Mouse (Mus musculus): Measurements from ENCODE around the gene Btn2a2. TPM values are rescaled to one million over a fixed set of nuclear protein-coding genes. Genes with fewer than 3 reads are reported as not detected.
A peak's percentile ranks its signal among the peaks of the same experiment; 100 is the strongest.

The Btn2a2 gene
- polyA plus RNA-seq, 1 experiment from 2014 or later = 0.10 TPM

DNA sequence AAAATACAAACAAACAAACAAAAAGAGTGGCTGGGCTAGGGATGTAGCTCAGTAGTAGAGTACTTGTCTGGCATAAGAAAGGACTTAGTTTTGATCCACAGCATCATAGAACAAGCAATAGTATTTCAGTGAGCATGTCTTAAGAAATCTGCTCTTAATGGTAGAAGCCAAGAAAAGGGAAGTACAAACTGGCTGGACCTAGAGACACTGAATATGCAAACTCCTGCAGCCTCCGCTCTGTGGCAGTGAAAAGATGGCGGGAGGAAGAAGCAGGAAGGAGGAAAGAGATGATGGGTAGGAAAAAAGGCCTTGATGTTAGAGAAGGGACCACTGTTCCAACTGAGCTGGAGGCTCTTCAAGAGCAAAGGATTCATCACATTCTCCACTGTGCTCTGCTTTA, 5.5 kb downstream of the Btn2a2 start:
- Histone ChIP-seq H3K9me3 (no peaks in the 10 kb centered on the region), H3K27ac (replicated peaks) (no peak overlapping the region), H3K27me3 (peaks cover 19% of the 10 kb centered on the region), H3K4me2 (replicated peaks) (no peak overlapping the region), H3K4me1 (peaks cover 4% of the 10 kb centered on the region), H3K4me3 (no peak overlapping the region), H3K9ac (replicated peaks) (no peak overlapping the region), H3K36me3 (no peaks in the 10 kb centered on the region)
- 88% methylated on average over 2 of the region's 2 CpGs for WGBS
- ATAC-seq (ENCODE audit: low FRiP score, low read depth) = no peak

DNA sequence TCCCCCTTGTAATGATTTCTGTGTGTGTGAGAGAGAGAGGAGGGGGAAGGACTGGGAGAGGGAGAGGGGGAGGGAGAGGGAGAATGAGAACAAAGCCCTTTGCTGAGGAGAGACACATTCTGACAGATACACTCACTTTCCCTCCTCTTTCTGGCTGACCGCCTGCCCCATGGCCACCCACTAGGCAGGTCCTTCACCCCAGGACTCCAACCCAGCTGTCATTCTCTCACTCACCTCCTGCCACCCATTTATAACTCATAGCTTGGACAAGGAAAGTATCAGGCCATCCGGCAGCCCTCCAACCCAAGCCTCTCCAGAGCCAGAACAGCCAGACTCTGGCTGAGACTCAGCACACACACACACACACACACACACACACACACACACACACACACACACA, 13.0 kb downstream of the Btn2a2 start:
- H3K9me3 ChIP-seq = no peaks in the 10 kb centered on the region
- no peaks in the 10 kb centered on the region for H3K4me1 ChIP-seq
- H3K27me3 ChIP-seq = no peaks in the 10 kb centered on the region
- 0 out of 2 replicates have a peak, but pooled peaks have one; percentile 62 for ATAC-seq (ENCODE audit: low FRiP score, low read depth)
- H3K4me3 ChIP-seq = no peak overlapping the region
- WGBS = 4% methylated on average over 2 of the region's 2 CpGs
- no peak overlapping the region for H3K4me2 ChIP-seq (replicated peaks)
- H3K9ac ChIP-seq (replicated peaks) = no peak overlapping the region
- H3K36me3 ChIP-seq = no peaks in the 10 kb centered on the region
- no peak overlapping the region for H3K27ac ChIP-seq (replicated peaks)

DNA sequence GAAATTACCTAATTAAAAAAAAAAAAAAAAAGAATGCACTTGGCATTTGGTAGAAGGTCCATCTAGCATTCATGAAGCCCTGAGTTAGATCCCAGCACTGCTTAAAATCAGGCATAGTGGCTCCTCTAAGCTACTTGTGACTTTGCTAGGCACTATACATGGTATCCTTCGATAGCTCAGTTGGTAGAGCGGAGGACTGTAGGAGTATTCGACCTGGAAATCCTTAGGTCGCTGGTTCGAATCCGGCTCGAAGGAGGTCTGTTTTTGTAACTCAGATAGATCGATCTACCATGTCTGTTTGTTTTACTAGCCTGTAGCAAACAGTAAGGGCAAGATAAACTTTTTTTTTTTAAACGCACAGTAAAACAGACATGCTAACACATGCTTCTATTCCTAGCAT, 21.7 kb downstream of the Btn2a2 start:
- Histone ChIP-seq H3K36me3 (no peaks in the 10 kb centered on the region), H3K9ac (replicated peaks) (no peak overlapping the region), H3K4me1 (peaks cover 23% of the 10 kb centered on the region), H3K27ac (replicated peaks) (no peak overlapping the region), H3K4me2 (replicated peaks) (no peak overlapping the region), H3K27me3 (peaks cover 19% of the 10 kb centered on the region), H3K4me3 (no peak overlapping the region), H3K9me3 (no peaks in the 10 kb centered on the region)
- under 1% methylated on average over 9 of the region's 9 CpGs for WGBS
- ATAC-seq (ENCODE audit: low FRiP score, low read depth) = peak; percentile 61; the same call in 1 of the 2 replicates

- 62% methylated on average over 1 of the region's 1 CpGs for WGBS
- Histone ChIP-seq H3K36me3 (no peaks in the 10 kb centered on the region), H3K27me3 (peaks cover 23% of the 10 kb centered on the region), H3K4me1 (peaks cover 23% of the 10 kb centered on the region), H3K9ac (replicated peaks) (no peak overlapping the region), H3K4me3 (no peak overlapping the region), H3K4me2 (replicated peaks) (0 out of 2 replicates have a peak overlapping the region, but pooled peaks have one; percentile 77), H3K27ac (replicated peaks) (no peak overlapping the region), H3K9me3 (no peaks in the 10 kb centered on the region)
- ATAC-seq (ENCODE audit: low FRiP score, low read depth) = no peak
Measured at GRCm38 (mm10) chr13:23466306-23466705, 22.4 kb downstream of the Btn2a2 start.

DNA sequence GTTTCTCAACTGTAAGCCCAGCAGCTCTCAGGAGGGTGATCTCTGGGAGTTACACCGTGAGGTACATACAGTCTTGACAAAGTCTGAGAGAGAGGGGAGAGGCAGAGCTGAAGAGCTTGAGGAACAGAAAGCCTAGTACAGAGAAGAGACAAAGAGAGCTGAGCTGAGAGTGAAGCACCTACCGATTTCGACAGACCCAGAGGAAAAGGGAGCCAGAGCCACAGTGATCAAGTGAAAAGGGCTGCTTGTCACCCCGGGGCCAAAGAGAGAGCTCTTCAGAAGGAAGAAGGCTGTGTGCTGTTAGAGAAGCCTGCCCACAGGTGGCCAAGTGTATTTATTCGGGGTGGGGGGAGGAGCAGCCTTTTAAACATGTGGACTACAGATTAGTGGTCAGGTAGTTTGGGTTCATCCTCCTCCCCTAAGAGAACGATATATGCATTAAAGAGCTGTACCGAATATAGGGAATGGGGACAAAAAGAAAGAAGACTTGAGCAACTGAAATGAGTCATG, 23.0 kb downstream of the Btn2a2 start, which contains the start of gene Btn1a1:
Btn1a1 (minus strand) TSS at position 302 of the 510 bp plus-strand sequence.
- no peaks in the 10 kb centered on the region for H3K9me3 ChIP-seq
- peak within 1 kb of the TSS; percentile 56 for H3K4me3 ChIP-seq
- WGBS = 3% methylated on average over 7 of the region's 7 CpGs
- peak within 1 kb of the TSS; percentile 58; the same call in 1 of the 2 replicates for H3K9ac ChIP-seq (replicated peaks)
- H3K27ac ChIP-seq (replicated peaks) = no peak within 1 kb of the TSS
- peaks cover 23% of the 10 kb centered on the region for H3K4me1 ChIP-seq
- no peak for ATAC-seq (ENCODE audit: low FRiP score, low read depth)
- peak within 1 kb of the TSS; percentile 77 for H3K4me2 ChIP-seq (replicated peaks)
- H3K36me3 ChIP-seq = no peaks in the 10 kb centered on the region
- peaks cover 26% of the 10 kb centered on the region for H3K27me3 ChIP-seq

DNA sequence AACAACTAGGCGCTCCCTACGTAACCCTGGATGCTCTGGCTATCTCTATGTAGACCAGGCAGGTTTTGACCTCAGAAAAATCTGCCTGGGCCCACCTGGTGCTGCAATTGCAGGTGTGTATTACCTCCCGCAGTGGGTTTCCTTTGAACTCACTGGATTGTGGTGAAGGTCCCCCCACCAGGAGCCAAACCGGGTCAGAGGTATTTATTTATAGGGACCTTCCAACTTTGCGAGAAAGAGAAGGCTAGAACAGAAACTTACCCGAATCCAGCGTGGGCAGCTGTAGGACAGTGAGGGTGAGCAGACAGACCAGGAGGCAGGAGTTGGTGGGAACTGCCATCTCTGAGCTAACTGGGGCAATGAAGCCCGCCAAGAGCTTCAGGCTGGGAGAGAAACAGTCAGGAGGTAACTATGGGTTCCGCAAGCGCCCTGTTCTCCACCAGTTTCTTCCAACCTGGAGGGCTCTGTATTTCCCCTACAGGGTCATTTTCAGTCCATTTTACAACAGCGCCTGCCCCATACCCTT, 23.8 kb downstream of the Btn2a2 start:
- no peak overlapping the region for H3K27ac ChIP-seq (replicated peaks)
- WGBS = under 1% methylated on average over 11 of the region's 11 CpGs
- no peak for ATAC-seq (ENCODE audit: low FRiP score, low read depth)

GRCm38 (mm10) chr13:23464224-23464637, 24.4 kb downstream of the Btn2a2 start:
- H3K9ac ChIP-seq (replicated peaks) = peak overlapping the region; percentile 58

More for the DNA sequence above, 23.8 kb downstream of the Btn2a2 start:
- H3K4me1 ChIP-seq = peaks cover 23% of the 10 kb centered on the region
- peak overlapping the region; percentile 77 for H3K4me2 ChIP-seq (replicated peaks)
- H3K36me3 ChIP-seq = no peaks in the 10 kb centered on the region
- peak overlapping the region; percentile 56 for H3K4me3 ChIP-seq
- peak overlapping the region; percentile 58; the same call in 1 of the 2 replicates for H3K9ac ChIP-seq (replicated peaks)
- H3K27me3 ChIP-seq = peaks cover 26% of the 10 kb centered on the region
- no peaks in the 10 kb centered on the region for H3K9me3 ChIP-seq

DNA sequence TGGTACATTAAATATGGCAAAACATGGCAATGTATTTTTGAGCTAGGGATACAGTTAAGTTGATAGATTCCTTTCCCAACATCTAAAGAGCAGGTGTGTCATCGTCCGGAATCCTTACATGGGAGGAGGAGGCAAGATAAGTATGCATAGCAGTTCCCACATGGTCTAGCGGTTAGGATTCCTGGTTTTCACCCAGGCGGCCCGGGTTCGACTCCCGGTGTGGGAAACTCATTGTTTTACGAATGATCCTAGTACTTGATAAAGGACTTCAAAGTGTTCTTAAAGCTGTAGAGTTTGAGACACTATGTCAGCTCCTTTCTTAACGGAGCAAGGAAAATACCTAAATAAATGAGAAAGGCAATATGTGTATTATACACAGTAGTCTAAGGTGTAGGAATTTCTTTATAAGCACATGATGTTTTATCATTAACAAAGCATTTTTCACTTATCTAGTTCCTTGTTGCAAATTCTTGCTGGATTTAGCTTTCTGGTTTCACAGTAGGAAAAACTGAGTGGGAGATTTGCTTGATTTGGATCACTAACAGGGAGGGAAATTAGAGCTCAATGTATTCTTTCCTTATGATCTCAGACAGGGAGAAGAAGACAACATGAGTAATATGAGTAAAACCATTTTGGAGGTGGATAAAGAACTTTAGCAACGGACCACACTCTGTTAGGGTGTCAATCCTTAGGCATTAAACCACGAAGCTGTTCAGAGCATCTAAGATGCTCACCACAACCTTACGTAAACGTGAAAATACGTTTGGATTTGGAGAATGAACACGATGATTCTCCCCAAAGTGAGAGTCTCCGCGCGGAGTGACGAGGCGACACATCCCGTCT, 25.1 kb downstream of the Btn2a2 start:
- peaks cover 33% of the 10 kb centered on the region for H3K27me3 ChIP-seq
- peak overlapping the region; percentile 58 for H3K9ac ChIP-seq (replicated peaks)
- H3K4me1 ChIP-seq = peaks cover 23% of the 10 kb centered on the region
- no peaks in the 10 kb centered on the region for H3K36me3 ChIP-seq
- H3K27ac ChIP-seq (replicated peaks) = no peak overlapping the region
- peak; percentile 47 for ATAC-seq (ENCODE audit: low FRiP score, low read depth)
- WGBS = under 1% methylated on average over 21 of the region's 21 CpGs
- H3K4me2 ChIP-seq (replicated peaks) = peak overlapping the region; percentile 77
- peak overlapping the region; percentile 56 for H3K4me3 ChIP-seq
- no peaks in the 10 kb centered on the region for H3K9me3 ChIP-seq

More at GRCm38 (mm10) chr13:23464224-23464637, 24.4 kb downstream of the Btn2a2 start:
- Histone ChIP-seq H3K4me2 (replicated peaks) (peak overlapping the region; percentile 77), H3K4me1 (peaks cover 23% of the 10 kb centered on the region), H3K27me3 (peaks cover 27% of the 10 kb centered on the region), H3K9me3 (no peaks in the 10 kb centered on the region), H3K36me3 (no peaks in the 10 kb centered on the region), H3K27ac (replicated peaks) (no peak overlapping the region), H3K4me3 (peak overlapping the region; percentile 56)
- peak; percentile 59 for ATAC-seq (ENCODE audit: low FRiP score, low read depth)
- WGBS = under 1% methylated on average over 29 of the region's 29 CpGs

DNA sequence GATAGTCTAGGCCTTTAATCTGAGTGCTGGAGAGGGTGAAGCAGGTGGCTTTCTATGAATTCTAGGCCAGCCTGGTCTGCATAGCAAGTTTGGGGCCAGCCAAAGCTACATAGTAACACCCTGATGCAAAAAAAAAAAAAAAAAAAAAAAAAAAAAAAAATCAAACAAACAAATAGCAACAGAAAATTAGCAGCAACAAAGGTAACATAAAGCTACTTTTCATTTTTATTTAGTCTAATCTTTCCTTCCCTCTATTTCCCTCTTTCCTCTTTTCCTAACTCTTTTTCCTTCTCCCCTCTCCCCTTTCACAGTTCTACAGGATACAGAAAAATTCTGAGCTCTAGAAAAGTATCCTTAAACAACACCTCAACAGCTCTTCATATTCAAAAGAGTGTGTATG, 26.0 kb downstream of the Btn2a2 start:
- H3K4me3 ChIP-seq = no peak overlapping the region
- H3K4me1 ChIP-seq = peaks cover 23% of the 10 kb centered on the region
- no peaks in the 10 kb centered on the region for H3K36me3 ChIP-seq
- H3K9ac ChIP-seq (replicated peaks) = no peak overlapping the region
- no peak for ATAC-seq (ENCODE audit: low FRiP score, low read depth)
- no peak overlapping the region for H3K27ac ChIP-seq (replicated peaks)
- H3K4me2 ChIP-seq (replicated peaks) = no peak overlapping the region
- no peaks in the 10 kb centered on the region for H3K9me3 ChIP-seq
- H3K27me3 ChIP-seq = peaks cover 38% of the 10 kb centered on the region

DNA sequence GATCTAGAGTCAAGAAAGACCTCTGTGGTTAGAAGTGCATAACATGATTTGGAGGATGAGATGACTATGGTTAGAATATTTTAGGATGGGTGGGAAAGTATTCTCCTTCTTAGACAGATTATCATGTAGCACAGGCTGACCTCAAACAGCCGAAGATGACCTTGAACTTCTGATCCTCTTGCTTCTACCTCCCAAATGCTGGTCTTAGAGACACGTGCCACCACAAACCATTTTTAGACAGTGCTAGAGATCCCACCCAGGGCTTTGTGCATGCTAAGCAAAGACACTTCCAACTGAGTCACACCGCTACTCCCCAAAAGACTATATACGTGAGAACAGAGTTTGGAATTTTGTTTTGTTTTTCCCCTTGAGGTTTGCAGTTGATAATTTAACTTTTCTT, 26.6 kb downstream of the Btn2a2 start:
- H3K4me1 ChIP-seq = peaks cover 23% of the 10 kb centered on the region
- no peak overlapping the region for H3K27ac ChIP-seq (replicated peaks)
- H3K9ac ChIP-seq (replicated peaks) = no peak overlapping the region
- peaks cover 42% of the 10 kb centered on the region for H3K27me3 ChIP-seq
- WGBS = 83% methylated on average over 4 of the region's 4 CpGs
- no peak overlapping the region for H3K4me2 ChIP-seq (replicated peaks)
- no peak overlapping the region for H3K4me3 ChIP-seq
- no peaks in the 10 kb centered on the region for H3K9me3 ChIP-seq
- no peaks in the 10 kb centered on the region for H3K36me3 ChIP-seq
- ATAC-seq (ENCODE audit: low FRiP score, low read depth) = no peak

DNA sequence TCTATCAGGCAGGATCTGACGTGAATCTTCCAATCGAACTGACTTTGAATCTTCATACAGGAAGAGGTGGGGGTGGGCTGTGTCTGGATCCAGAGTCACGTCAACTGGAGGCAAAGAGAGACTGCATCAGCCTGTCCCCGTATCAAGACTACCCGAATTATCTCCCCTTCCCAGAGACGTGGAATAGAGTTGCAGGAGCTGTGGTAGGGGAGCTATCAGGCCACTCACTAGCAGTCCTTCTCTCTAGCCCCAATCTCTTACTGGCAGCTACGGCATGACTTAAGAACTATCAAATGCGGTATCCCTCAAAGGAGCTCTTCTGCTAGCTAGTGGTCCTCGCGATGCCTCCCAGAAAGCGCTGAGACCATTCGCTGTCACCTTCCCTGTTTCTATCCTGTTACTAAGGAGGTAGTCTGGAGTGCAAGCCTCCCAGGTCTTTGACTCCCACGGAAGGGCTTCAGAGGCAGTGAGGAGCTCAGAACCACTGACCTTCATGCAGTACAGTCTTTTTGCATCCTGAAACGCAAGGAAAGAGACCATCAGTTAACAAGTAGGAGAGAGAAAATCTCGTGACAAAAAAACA, 29.3 kb downstream of the Btn2a2 start:
- WGBS = 17% methylated on average over 15 of the region's 15 CpGs
- Histone ChIP-seq H3K9ac (replicated peaks) (no peak overlapping the region), H3K4me3 (no peak overlapping the region), H3K27ac (replicated peaks) (no peak overlapping the region), H3K4me2 (replicated peaks) (0 out of 2 replicates have a peak overlapping the region, but pooled peaks have one; percentile 16), H3K4me1 (peaks cover 6% of the 10 kb centered on the region; the same call in 1 of the 2 replicates), H3K36me3 (no peaks in the 10 kb centered on the region), H3K9me3 (no peaks in the 10 kb centered on the region), H3K27me3 (peaks cover 28% of the 10 kb centered on the region)
- ATAC-seq (ENCODE audit: low FRiP score, low read depth) = no peak

DNA sequence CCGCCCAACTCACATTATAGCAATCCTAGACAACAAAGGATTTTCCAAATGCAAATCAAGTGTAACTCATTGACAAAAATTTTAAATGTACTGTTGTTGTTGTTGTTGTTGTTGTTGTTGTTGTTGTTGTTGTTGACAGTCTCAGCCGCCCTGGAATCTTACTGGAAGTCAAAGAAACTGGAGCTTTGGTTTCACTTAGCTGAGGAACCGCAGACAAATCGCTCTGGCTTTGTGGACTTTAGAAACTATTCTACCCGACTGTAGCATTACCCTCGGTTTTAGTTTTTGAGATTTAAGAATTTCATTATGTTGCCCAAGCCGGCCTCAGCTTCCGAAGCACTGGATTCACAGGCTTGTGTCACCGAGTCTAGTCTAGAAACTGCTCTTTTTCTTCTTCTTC, 34.7 kb downstream of the Btn2a2 start:
- peak overlapping the region; percentile 71 for H3K27ac ChIP-seq (replicated peaks)
- no peaks in the 10 kb centered on the region for H3K36me3 ChIP-seq
- no peak for ATAC-seq (ENCODE audit: low FRiP score, low read depth)
- H3K4me1 ChIP-seq = peaks cover under 1% of the 10 kb centered on the region; the same call in 1 of the 2 replicates
- H3K9ac ChIP-seq (replicated peaks) = peak overlapping the region; percentile 58
- WGBS = under 1% methylated on average over 9 of the region's 9 CpGs
- peak overlapping the region; percentile 50 for H3K4me2 ChIP-seq (replicated peaks)
- H3K9me3 ChIP-seq = no peaks in the 10 kb centered on the region
- H3K27me3 ChIP-seq = peaks cover 14% of the 10 kb centered on the region
- H3K4me3 ChIP-seq = peak overlapping the region; percentile 62

Measured in midbrain, embryonic 12.5 days (tissue).